Mouse (Mus musculus) bone marrow, adult 2 months (tissue): Measurements from ENCODE around the gene Kidins220. TPM values are rescaled to one million over a fixed set of nuclear protein-coding genes. Genes with fewer than 3 reads are reported as not detected.

Experiments used
- H3K27ac ChIP-seq: fragments of 200-500 bp; 2 replicates; pipeline ENCODE4 v1.5.1; 2012; ENCODE audit warnings: low read depth, mild to moderate bottlenecking, control low read depth, inconsistent platforms, low read length; ENCODE audit not compliant: control insufficient read depth, poor library complexity, insufficient read depth
- H3K4me1 ChIP-seq: fragments of 200-500 bp; 2 replicates; pipeline ENCODE4 v1.6.1; 2011; ENCODE audit warnings: low read length; ENCODE audit not compliant: control insufficient read depth, insufficient read depth
- H3K4me3 ChIP-seq: fragments of 200-500 bp; replicated peaks from 2 replicates; pipeline ENCODE3; 2011; ENCODE audit warnings: mild to moderate bottlenecking, low read depth, low read length, control low read depth; ENCODE audit not compliant: control insufficient read depth
- CTCF ChIP-seq: fragments of 200-500 bp; IDR thresholded peaks from 2 replicates; pipeline ENCODE4 v1.5.1; 2011; ENCODE audit warnings: low read length, control low read depth; ENCODE audit not compliant: control insufficient read depth, insufficient read depth
- POLR2A ChIP-seq: fragments of 200-500 bp; IDR thresholded peaks from 2 replicates; pipeline ENCODE4 v1.6.1; 2011; ENCODE audit warnings: low read depth, mild to moderate bottlenecking, control low read depth, low read length, borderline replicate concordance; ENCODE audit not compliant: control insufficient read depth
- WGBS: fragments of 180-500 bp; shearing (Covaris S2); methylation state at CpG from one replicate; pipeline ENCODE4 v1.1.7; 2018; 5-methylcytosine and 5-hydroxymethylcytosine counted together
- polyA plus RNA-seq: library from polyadenylated mRNA; stranded (reverse); fragments of >200 nt; gene quantifications from 2 replicates; pipeline ENCODE4 v1.2.4, GENCODE M21; 2011; ENCODE audit warnings: low replicate concordance; ENCODE audit not compliant: missing spikeins, insufficient read depth, insufficient read length

Gene Kidins220
- polyA plus RNA-seq, 1 experiment = 33.2 TPM

DNA sequence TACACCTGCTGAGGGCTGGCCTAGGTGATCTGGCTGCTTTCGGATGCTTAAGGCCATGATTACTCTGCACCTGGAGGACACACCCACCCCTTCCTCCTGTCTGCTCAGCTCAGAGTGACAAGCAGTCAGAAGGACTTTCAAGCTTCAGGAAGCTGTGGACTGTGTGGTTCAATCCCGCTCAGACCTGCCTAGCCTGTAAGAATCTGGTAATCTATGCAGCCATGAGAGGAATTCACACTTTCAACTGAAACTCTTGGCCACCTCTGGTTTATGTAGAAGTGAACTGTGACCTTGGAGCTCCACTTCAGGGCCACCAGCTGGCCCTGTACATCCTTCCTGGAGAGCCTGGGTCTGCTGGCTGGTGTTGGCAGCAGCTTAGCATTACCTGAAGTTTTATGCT lies 134.1 kb downstream of the Kidins220 start:
- WGBS = 39% methylated on average over 2 of the region's 2 CpGs
- no peaks in the 10 kb centered on the region for H3K4me1 ChIP-seq
- no peak for TF ChIP-seq POLR2A
- TF ChIP-seq CTCF = no peak
- H3K4me3 ChIP-seq = no peak overlapping the region
- H3K27ac ChIP-seq = no peak overlapping the region

DNA sequence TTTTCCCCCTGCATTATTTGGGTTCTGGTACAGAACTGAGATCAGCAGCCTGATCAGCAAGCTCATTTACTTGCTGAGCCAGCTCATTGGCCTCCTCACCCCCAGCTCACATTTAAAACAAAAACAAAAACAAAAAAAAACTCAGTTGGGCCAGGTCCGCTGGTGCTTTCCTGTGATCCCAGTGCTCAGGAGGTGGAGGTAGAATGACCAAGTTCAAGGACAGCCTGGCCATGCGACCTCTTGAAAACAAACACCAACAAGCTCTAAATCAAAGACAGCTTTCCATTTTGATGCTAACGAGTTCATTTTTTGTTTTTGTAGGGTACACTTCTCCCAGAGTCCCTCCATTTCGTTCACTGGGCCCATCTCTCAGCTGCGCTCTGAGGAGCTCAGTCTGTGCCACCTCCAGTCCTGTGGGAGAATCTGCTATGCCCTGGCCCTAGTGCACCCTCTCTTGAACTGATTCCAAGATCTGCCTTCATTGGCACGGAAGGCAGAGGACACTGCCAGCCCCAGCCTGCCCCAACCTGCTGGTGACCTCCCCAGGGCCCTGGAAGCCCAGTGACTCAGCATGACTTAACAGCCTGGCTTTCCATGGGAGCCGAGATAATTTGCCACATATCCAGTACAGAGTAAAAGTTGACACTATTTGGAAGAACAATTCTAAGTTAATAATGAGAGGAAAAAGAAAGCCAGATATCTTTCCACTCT lies 135.4 kb downstream of the Kidins220 start:
- H3K27ac ChIP-seq = no peak overlapping the region
- TF ChIP-seq CTCF = no peak
- WGBS = 63% methylated on average over 7 of the region's 7 CpGs

DNA sequence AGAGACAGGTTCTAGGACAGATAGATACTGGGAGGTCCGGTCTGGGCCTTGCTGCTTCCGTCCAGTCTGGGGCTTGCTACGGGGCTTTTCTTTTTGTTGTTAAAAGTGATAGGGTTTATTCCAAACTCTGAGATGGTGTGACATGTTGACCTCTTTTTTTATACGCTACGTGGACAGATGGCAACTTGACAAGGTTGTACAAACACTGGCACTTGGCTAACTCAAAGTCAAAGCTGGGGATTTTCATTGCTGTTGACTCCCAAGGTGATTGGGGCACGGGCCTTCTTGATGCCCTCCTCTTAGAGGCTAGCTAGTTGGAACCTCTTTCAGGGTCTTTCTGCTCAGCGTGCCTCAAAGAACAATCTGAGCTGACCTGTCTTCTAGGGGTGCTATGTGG lies 136.0 kb downstream of the Kidins220 start:
- no peak overlapping the region for H3K4me3 ChIP-seq
- TF ChIP-seq POLR2A (no peak), CTCF (no peak)
- no peaks in the 10 kb centered on the region for H3K4me1 ChIP-seq
- WGBS = 83% methylated on average over 7 of the region's 7 CpGs
- H3K27ac ChIP-seq = no peak overlapping the region

More for the DNA sequence above, 135.4 kb downstream of the Kidins220 start:
- H3K4me3 ChIP-seq = no peak overlapping the region
- no peaks in the 10 kb centered on the region for H3K4me1 ChIP-seq

Other genes with a start within 250 kb of the Kidins220 start
- gene Mboat2, start 144.0 kb upstream of the Kidins220 start, polyA plus RNA-seq = 11.4 and 16.8 TPM in 2 replicates
- 23.2 and 39.6 TPM in 2 replicates for gene Id2, start 122.2 kb downstream of the Kidins220 start, polyA plus RNA-seq